Mouse (Mus musculus) E14TG2a.4 (cell line): ENCODE measurements around the gene Abcg1.

ENCODE experiments used
- CTCF ChIP-seq: conservative IDR thresholded peaks from 2 replicates; pipeline ENCODE4 v1.5.1; 2014; ENCODE audit warnings: low read length
- NANOG ChIP-seq: IDR thresholded peaks from 2 replicates; pipeline ENCODE4 v1.6.1; 2014; ENCODE audit warnings: borderline replicate concordance, low read length, mixed read lengths

GRCm38 (mm10) chr17:31103823-31104222 is 46.3 kb downstream of the Abcg1 start:
- TF ChIP-seq CTCF (no peak), NANOG (no peak)
